Mouse (Mus musculus) frontal cortex, postnatal 36 days (tissue): ENCODE measurements at regions not wholly inside any gene's neighbourhood (a gene's known extent, or its start where the extent isn't known, plus 50 kb on each side); places are given as distances from the start of the nearest gene placed in this dataset.
"Not testable (repeated sequence)": the region's sequence is repeated elsewhere in the genome, so short reads cannot be mapped to it uniquely, and the experiment has no call there.

Source experiments
- DNase-seq, 2 experiments: peaks; one replicate each; pipeline ENCODE4 v3.0.0; 2022; ENCODE audit warnings: low spot score in 2 of 2

- no peak for DNase-seq
Measured at GRCm38 (mm10) chr16:76521142-76521541, 147.5 kb upstream of the Nrip1 start.

- no peak for DNase-seq
Measured at GRCm38 (mm10) chr16:76520643-76520993, 147.0 kb upstream of the Nrip1 start.

- DNase-seq: no peak
Measured at GRCm38 (mm10) chr16:76519911-76520642, 146.4 kb upstream of the Nrip1 start.

- no peak for DNase-seq
Measured at GRCm38 (mm10) chr16:76510861-76511260, 137.2 kb upstream of the Nrip1 start.

- DNase-seq: no peak
Measured at GRCm38 (mm10) chr16:76509109-76509650, 135.6 kb upstream of the Nrip1 start.

- DNase-seq: no peak
Measured at GRCm38 (mm10) chr16:76507191-76507746, 133.6 kb upstream of the Nrip1 start.

- no peak for DNase-seq
Measured at GRCm38 (mm10) chr16:76506240-76506639, 132.6 kb upstream of the Nrip1 start.

GRCm38 (mm10) chr16:76499686-76500400, 126.2 kb upstream of the Nrip1 start:
- no peak for DNase-seq

GRCm38 (mm10) chr16:76498233-76498632, 124.6 kb upstream of the Nrip1 start:
- DNase-seq: no peak

GRCm38 (mm10) chr16:76497041-76497808, 123.6 kb upstream of the Nrip1 start:
- no peak for DNase-seq

GRCm38 (mm10) chr16:76483419-76483818, 109.8 kb upstream of the Nrip1 start:
- no peak for DNase-seq

GRCm38 (mm10) chr16:76481966-76482365, 108.3 kb upstream of the Nrip1 start:
- DNase-seq: no peak

GRCm38 (mm10) chr16:76477474-76477873, 103.8 kb upstream of the Nrip1 start:
- no peak for DNase-seq

GRCm38 (mm10) chr16:76474481-76474880, 100.9 kb upstream of the Nrip1 start:
- no peak for DNase-seq

- DNase-seq: no peak
Measured at GRCm38 (mm10) chr16:76472386-76472785, 98.8 kb upstream of the Nrip1 start.

- no peak for DNase-seq
Measured at GRCm38 (mm10) chr16:76471081-76471480, 97.5 kb upstream of the Nrip1 start.

- DNase-seq: no peak
Measured at GRCm38 (mm10) chr16:76459521-76459920, 85.9 kb upstream of the Nrip1 start.

- not testable (repeated sequence) for DNase-seq
Measured at GRCm38 (mm10) chr16:76456300-76456599, 82.6 kb upstream of the Nrip1 start.

GRCm38 (mm10) chr16:76455499-76456299, 82.1 kb upstream of the Nrip1 start:
- no peak for DNase-seq

GRCm38 (mm10) chr16:76454741-76455465, 81.3 kb upstream of the Nrip1 start:
- no peak for DNase-seq
